Mouse (Mus musculus): ENCODE data around the gene Prkaca. TPM values are rescaled to one million over a fixed set of nuclear protein-coding genes. Genes with fewer than 3 reads are reported as not detected.

The Prkaca gene
- polyA plus RNA-seq, 1 experiment: 57.8 TPM

- Histone ChIP-seq H3K27me3 (ENCODE audit: control insufficient read depth, insufficient read depth, low read length) (no peaks in the 10 kb centered on the region), H3K4me3 (ENCODE audit: control insufficient read depth, insufficient read depth, low read length) (no peak within 1 kb of the TSS), H3K36me3 (ENCODE audit: control insufficient read depth, insufficient read depth, low read length) (no peaks in the 10 kb centered on the region), H3K4me1 (replicated peaks; ENCODE audit: control insufficient read depth, insufficient read depth, low read length) (peaks cover 21% of the 10 kb centered on the region), H3K27ac (ENCODE audit: control insufficient read depth, insufficient read depth, low read length) (no peak within 1 kb of the TSS)
- DNase-seq: no peak
- WGBS: 92% methylated on average over 9 of the region's 9 CpGs
- TF ChIP-seq CTCF (IDR thresholded peaks at IDR 0.05; ENCODE audit: borderline replicate concordance, control insufficient read depth, extremely low read depth, insufficient read depth, low read length, poor library complexity) (no peak), POLR2A (IDR thresholded peaks at IDR 0.05; ENCODE audit: control insufficient read depth, extremely low read depth, insufficient read depth, low read length, poor library complexity) (no peak)
These were observed 72.1 kb downstream of the Prkaca start, which contains the start of gene Rln3 for GRCm38 (mm10) chr8:84044900-84045299. Rln3 (minus strand) TSS chr8:84045000.

Other genes starting within 250 kb of the Prkaca start
- gene Adgre5, start 231.7 kb upstream of the Prkaca start, polyA plus RNA-seq (2012; rRNA removed): 190 and 193 TPM in 2 replicates
- 170 and 184 TPM in 2 replicates for gene Adgrl1, start 72.9 kb upstream of the Prkaca start, polyA plus RNA-seq (2012; rRNA removed)
- 0.75 and 1.1 TPM in 2 replicates for gene Gm10644, start 17.8 kb upstream of the Prkaca start, polyA plus RNA-seq (2012; rRNA removed)
- gene Asf1b, start 17.5 kb upstream of the Prkaca start, polyA plus RNA-seq (2012; rRNA removed): 170 and 243 TPM in 2 replicates
- gene Samd1, start 24.7 kb downstream of the Prkaca start, polyA plus RNA-seq (2012; rRNA removed): 153 and 190 TPM in 2 replicates
- gene 1700067K01Rik, start 28.5 kb downstream of the Prkaca start, polyA plus RNA-seq (2012; rRNA removed): 1.1 and 1.2 TPM in 2 replicates
- 0.32 and 0.43 TPM in 2 replicates for gene 2210011C24Rik, start 39.2 kb downstream of the Prkaca start, polyA plus RNA-seq (2012; rRNA removed)
- gene Palm3, start 48.5 kb downstream of the Prkaca start, polyA plus RNA-seq (2012; rRNA removed): 0.32 and 0.43 TPM in 2 replicates
- 82.6 and 84.0 TPM in 2 replicates for gene Il27ra, start 69.6 kb downstream of the Prkaca start, polyA plus RNA-seq (2012; rRNA removed)
- 7.1 and 9.1 TPM in 2 replicates for gene Rln3, start 72.0 kb downstream of the Prkaca start, polyA plus RNA-seq (2012; rRNA removed)
- 0.36 and 0.45 TPM in 2 replicates for gene Gm10643, start 92.1 kb downstream of the Prkaca start, polyA plus RNA-seq (2012; rRNA removed)
- 76.1 and 88.8 TPM in 2 replicates for gene Rfx1, start 93.8 kb downstream of the Prkaca start, polyA plus RNA-seq (2012; rRNA removed)
- 190 and 211 TPM in 2 replicates for gene Dcaf15, start 131.8 kb downstream of the Prkaca start, polyA plus RNA-seq (2012; rRNA removed)
- gene Podnl1, start 153.0 kb downstream of the Prkaca start, polyA plus RNA-seq (2012; rRNA removed): 6.6 and 7.7 TPM in 2 replicates
- 49.8 and 54.6 TPM in 2 replicates for gene Cc2d1a, start 174.9 kb downstream of the Prkaca start, polyA plus RNA-seq (2012; rRNA removed)
- 1.9 and 2.4 TPM in 2 replicates for gene 4930432K21Rik, start 175.0 kb downstream of the Prkaca start, polyA plus RNA-seq (2012; rRNA removed)
- gene Nanos3, start 212.2 kb downstream of the Prkaca start, polyA plus RNA-seq (2012; rRNA removed): 5.5 and 8.5 TPM in 2 replicates

Data from thymus, adult 2 months (tissue).